Mouse (Mus musculus): Measurements from ENCODE around the gene Ank2. TPM values are rescaled to one million over a fixed set of nuclear protein-coding genes. Genes with fewer than 3 reads are reported as not detected.
A peak's percentile ranks its signal among the peaks of the same experiment; 100 is the strongest.

The Ank2 gene
- polyA plus RNA-seq, 1 experiment from 2014 or later, result 24.9 TPM

GRCm38 (mm10) chr3:126982814-126983213, 516.3 kb downstream of the Ank2 start:
- no peak for ATAC-seq
- Histone ChIP-seq H3K4me3 (replicated peaks) (no peak overlapping the region), H3K9me3 (no peaks in the 10 kb centered on the region), H3K4me1 (replicated peaks) (no peaks in the 10 kb centered on the region), H3K36me3 (no peaks in the 10 kb centered on the region), H3K9ac (no peak overlapping the region), H3K27ac (no peak overlapping the region), H3K4me2 (replicated peaks) (no peak overlapping the region), H3K27me3 (replicated peaks) (no peaks in the 10 kb centered on the region)
- WGBS, result 87% methylated on average over 5 of the region's 5 CpGs

- Histone ChIP-seq H3K36me3 (no peaks in the 10 kb centered on the region), H3K27me3 (replicated peaks) (no peaks in the 10 kb centered on the region), H3K9ac (no peak overlapping the region), H3K27ac (no peak overlapping the region), H3K4me2 (replicated peaks) (no peak overlapping the region), H3K4me1 (replicated peaks) (no peaks in the 10 kb centered on the region), H3K9me3 (no peaks in the 10 kb centered on the region), H3K4me3 (replicated peaks) (no peak overlapping the region)
- 97% methylated on average over 3 of the region's 3 CpGs for WGBS
- ATAC-seq, result no peak
These were observed 518.0 kb downstream of the Ank2 start for GRCm38 (mm10) chr3:126981163-126981562.

- H3K4me2 ChIP-seq (replicated peaks), result no peak overlapping the region
- no peak overlapping the region for H3K9ac ChIP-seq
- ATAC-seq, result no peak
- H3K27me3 ChIP-seq (replicated peaks), result no peaks in the 10 kb centered on the region
- no peak overlapping the region for H3K4me3 ChIP-seq (replicated peaks)
- 88% methylated on average over 3 of the region's 3 CpGs for WGBS
- H3K9me3 ChIP-seq, result no peaks in the 10 kb centered on the region
- no peaks in the 10 kb centered on the region for H3K4me1 ChIP-seq (replicated peaks)
- H3K36me3 ChIP-seq, result no peaks in the 10 kb centered on the region
- no peak overlapping the region for H3K27ac ChIP-seq
These were observed 519.5 kb downstream of the Ank2 start for GRCm38 (mm10) chr3:126979635-126980034.

DNA sequence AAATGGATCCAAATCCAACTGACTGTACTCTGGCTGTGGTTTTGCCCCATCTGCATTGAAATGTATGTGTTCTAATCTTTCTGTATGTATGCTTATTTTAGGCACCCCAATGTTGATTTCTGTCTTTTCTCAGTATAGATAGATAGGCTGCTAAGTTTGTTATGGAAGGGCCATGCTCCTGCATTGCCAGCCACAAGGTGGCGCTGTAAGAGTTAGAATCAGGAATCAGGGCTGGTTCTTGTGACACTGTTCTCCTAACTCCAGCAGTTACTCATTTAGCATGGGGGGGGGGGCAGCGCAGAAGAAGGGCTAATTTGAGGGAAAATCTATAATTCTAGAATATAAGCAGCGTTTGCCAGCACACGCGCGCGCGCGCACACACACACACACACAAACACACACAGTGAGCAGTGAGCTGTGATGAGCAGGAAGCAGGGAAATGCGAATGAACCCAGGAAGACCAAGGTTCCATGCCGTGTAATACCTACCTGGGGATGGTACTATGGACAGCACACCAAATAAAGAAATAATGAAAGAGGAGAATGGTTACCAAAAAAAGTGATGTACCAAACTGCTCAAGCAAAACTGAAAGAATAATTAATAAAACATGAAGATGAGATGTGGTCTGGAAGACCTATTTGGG, 520.3 kb downstream of the Ank2 start:
- Histone ChIP-seq H3K4me2 (replicated peaks) (no peak overlapping the region), H3K9ac (no peak overlapping the region), H3K27me3 (replicated peaks) (no peaks in the 10 kb centered on the region), H3K36me3 (no peaks in the 10 kb centered on the region), H3K4me1 (replicated peaks) (no peaks in the 10 kb centered on the region), H3K4me3 (replicated peaks) (no peak overlapping the region), H3K27ac (no peak overlapping the region), H3K9me3 (no peaks in the 10 kb centered on the region)
- WGBS, result 62% methylated on average over 11 of the region's 11 CpGs
- ATAC-seq, result peak; percentile 31; the same call in 1 of the 2 replicates

DNA sequence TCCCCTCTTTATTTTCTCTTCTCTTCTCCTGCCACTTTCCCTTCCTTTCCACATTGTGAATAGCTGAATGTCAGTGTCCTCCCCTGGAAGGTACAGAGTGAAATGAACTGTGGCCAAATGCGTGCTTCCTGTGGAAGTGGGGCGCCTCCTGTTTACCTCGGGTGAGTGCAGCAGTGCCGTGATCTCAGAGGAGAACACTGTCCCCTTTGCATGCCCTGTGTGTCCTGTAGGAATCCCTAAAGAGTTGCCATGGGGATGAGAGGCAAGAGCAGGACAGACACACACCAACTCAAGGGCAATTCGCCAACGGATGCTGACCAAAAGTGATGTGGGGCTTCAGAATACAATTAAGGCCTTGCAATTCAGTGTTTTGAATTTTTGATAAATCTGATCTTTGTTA, 521.8 kb downstream of the Ank2 start:
- WGBS, result 74% methylated on average over 6 of the region's 6 CpGs
- no peaks in the 10 kb centered on the region for H3K36me3 ChIP-seq
- ATAC-seq, result no peak

GRCm38 (mm10) chr3:126976793-126977192, 522.4 kb downstream of the Ank2 start:
- H3K4me3 ChIP-seq (replicated peaks), result no peak overlapping the region
- H3K9me3 ChIP-seq, result no peaks in the 10 kb centered on the region
- H3K9ac ChIP-seq, result no peak overlapping the region
- H3K27ac ChIP-seq, result no peak overlapping the region
- no peaks in the 10 kb centered on the region for H3K4me1 ChIP-seq (replicated peaks)
- H3K4me2 ChIP-seq (replicated peaks), result no peak overlapping the region
- H3K36me3 ChIP-seq, result no peaks in the 10 kb centered on the region
- H3K27me3 ChIP-seq (replicated peaks), result no peaks in the 10 kb centered on the region
- 92% methylated on average over 16 of the region's 16 CpGs for WGBS
- no peak for ATAC-seq

More for the DNA sequence above, 521.8 kb downstream of the Ank2 start:
- H3K4me2 ChIP-seq (replicated peaks), result no peak overlapping the region
- no peak overlapping the region for H3K4me3 ChIP-seq (replicated peaks)
- H3K9me3 ChIP-seq, result no peaks in the 10 kb centered on the region
- H3K4me1 ChIP-seq (replicated peaks), result no peaks in the 10 kb centered on the region
- no peak overlapping the region for H3K9ac ChIP-seq
- H3K27ac ChIP-seq, result no peak overlapping the region
- H3K27me3 ChIP-seq (replicated peaks), result no peaks in the 10 kb centered on the region

DNA sequence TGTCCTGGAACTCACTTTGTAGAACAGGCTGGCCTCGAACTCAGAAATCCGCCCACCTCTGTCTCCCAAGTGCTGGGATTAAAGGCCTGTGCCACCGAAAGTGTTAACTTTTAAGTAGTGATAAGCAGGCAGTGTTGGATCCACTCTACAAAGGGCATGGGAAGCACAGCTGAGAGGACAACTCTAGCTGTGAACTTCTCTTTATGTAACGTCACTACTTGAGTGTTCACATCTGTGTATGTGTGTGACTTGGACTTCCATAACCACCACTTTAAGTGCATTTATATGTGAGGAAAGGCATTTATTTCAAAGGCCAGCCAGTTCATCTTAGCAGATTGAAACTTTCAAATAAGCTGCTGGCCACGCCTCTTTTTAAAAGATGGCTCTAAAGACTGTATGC, 523.7 kb downstream of the Ank2 start:
- no peak for ATAC-seq
- Histone ChIP-seq H3K36me3 (no peaks in the 10 kb centered on the region), H3K27ac (no peak overlapping the region), H3K9me3 (no peaks in the 10 kb centered on the region), H3K4me2 (replicated peaks) (no peak overlapping the region), H3K27me3 (replicated peaks) (no peaks in the 10 kb centered on the region), H3K4me3 (replicated peaks) (no peak overlapping the region), H3K9ac (no peak overlapping the region), H3K4me1 (replicated peaks) (no peaks in the 10 kb centered on the region)
- 75% methylated on average over 5 of the region's 5 CpGs for WGBS

- Histone ChIP-seq H3K9me3 (no peaks in the 10 kb centered on the region), H3K27ac (no peak overlapping the region), H3K27me3 (replicated peaks) (no peaks in the 10 kb centered on the region), H3K4me3 (replicated peaks) (no peak overlapping the region), H3K4me2 (replicated peaks) (no peak overlapping the region), H3K36me3 (no peaks in the 10 kb centered on the region), H3K4me1 (replicated peaks) (no peaks in the 10 kb centered on the region), H3K9ac (no peak overlapping the region)
- ATAC-seq, result no peak
- 93% methylated on average over 2 of the region's 2 CpGs for WGBS
These were observed 525.6 kb downstream of the Ank2 start for GRCm38 (mm10) chr3:126973551-126973950.

GRCm38 (mm10) chr3:126971531-126971930, 527.6 kb downstream of the Ank2 start:
- no peak for ATAC-seq
- no peaks in the 10 kb centered on the region for H3K36me3 ChIP-seq
- H3K27ac ChIP-seq, result no peak overlapping the region
- no peak overlapping the region for H3K9ac ChIP-seq
- 93% methylated on average over 9 of the region's 9 CpGs for WGBS
- no peaks in the 10 kb centered on the region for H3K4me1 ChIP-seq (replicated peaks)
- H3K4me2 ChIP-seq (replicated peaks), result no peak overlapping the region
- no peaks in the 10 kb centered on the region for H3K27me3 ChIP-seq (replicated peaks)
- H3K9me3 ChIP-seq, result no peaks in the 10 kb centered on the region
- H3K4me3 ChIP-seq (replicated peaks), result no peak overlapping the region

DNA sequence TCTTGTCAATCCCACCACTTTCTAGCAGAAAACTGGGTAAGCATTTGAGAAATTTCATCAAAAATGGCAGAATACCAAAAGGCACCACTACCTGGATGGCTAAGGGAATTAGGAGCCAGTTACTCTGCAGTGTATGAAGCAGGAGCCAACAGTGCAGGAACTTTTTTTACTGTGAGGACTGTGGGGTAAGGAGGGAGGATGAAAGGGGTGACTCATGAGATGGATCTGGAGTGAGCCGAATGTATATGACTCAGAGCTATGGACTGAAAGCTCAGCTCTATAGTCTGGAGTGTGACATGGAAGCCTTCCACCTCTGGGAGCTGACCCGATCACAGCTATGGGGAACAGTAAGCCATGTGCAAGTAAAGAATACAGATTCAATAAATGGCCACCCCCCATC, 530.4 kb downstream of the Ank2 start:
- no peak for ATAC-seq
- WGBS, result 83% methylated on average over 2 of the region's 2 CpGs

DNA sequence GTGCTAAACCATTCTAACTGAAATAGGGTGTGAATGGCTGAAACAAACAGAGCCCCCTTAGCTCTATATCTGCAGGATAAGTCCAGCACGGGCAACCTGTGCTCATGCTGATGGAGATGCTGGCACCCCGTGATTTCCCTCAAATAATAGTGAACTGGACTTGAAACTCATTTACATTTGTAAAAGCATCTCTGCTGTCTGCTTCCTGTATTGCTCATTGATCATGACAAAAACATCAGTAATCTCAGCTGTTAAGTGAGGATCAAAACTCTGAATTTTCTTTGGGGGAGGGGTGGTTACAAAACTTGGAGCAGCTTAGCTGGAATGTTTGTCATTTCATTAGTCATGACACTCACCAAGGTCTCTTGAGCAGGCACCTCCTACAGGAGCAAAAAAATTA, 533.4 kb downstream of the Ank2 start:
- Histone ChIP-seq H3K4me1 (replicated peaks) (no peaks in the 10 kb centered on the region), H3K4me3 (replicated peaks) (no peak overlapping the region), H3K9ac (no peak overlapping the region), H3K9me3 (no peaks in the 10 kb centered on the region), H3K36me3 (no peaks in the 10 kb centered on the region), H3K27me3 (replicated peaks) (no peaks in the 10 kb centered on the region), H3K4me2 (replicated peaks) (no peak overlapping the region), H3K27ac (no peak overlapping the region)
- WGBS, result 85% methylated on average over 2 of the region's 2 CpGs
- no peak for ATAC-seq

More for the DNA sequence above, 530.4 kb downstream of the Ank2 start:
- no peaks in the 10 kb centered on the region for H3K9me3 ChIP-seq
- no peaks in the 10 kb centered on the region for H3K36me3 ChIP-seq
- no peak overlapping the region for H3K27ac ChIP-seq
- no peak overlapping the region for H3K4me3 ChIP-seq (replicated peaks)
- no peak overlapping the region for H3K4me2 ChIP-seq (replicated peaks)
- no peaks in the 10 kb centered on the region for H3K4me1 ChIP-seq (replicated peaks)
- no peak overlapping the region for H3K9ac ChIP-seq
- no peaks in the 10 kb centered on the region for H3K27me3 ChIP-seq (replicated peaks)

DNA sequence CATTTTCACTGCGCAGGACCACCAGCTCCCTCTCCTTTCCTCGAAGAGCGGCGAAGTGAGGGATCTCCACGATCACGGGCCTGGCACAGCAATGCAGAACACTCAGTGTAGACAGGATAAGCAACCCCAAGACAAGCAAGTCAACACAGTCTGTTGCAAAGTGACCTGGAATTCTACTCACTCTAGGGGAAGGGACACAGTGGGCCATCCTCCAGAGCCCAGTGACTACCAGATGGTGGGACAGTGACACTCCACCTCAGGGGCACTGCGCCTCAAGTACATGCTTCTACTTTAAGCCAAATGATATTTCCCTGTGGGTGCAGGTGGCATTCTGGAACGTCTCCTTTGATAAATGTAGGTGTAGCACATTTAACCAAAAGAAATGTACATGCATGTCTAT, 536.8 kb downstream of the Ank2 start:
- Histone ChIP-seq H3K27ac (no peak overlapping the region), H3K9me3 (no peaks in the 10 kb centered on the region), H3K4me3 (replicated peaks) (no peak overlapping the region), H3K36me3 (no peaks in the 10 kb centered on the region), H3K9ac (no peak overlapping the region), H3K4me2 (replicated peaks) (no peak overlapping the region), H3K4me1 (replicated peaks) (no peaks in the 10 kb centered on the region), H3K27me3 (replicated peaks) (no peaks in the 10 kb centered on the region)
- WGBS, result 94% methylated on average over 8 of the region's 8 CpGs
- no peak for ATAC-seq

DNA sequence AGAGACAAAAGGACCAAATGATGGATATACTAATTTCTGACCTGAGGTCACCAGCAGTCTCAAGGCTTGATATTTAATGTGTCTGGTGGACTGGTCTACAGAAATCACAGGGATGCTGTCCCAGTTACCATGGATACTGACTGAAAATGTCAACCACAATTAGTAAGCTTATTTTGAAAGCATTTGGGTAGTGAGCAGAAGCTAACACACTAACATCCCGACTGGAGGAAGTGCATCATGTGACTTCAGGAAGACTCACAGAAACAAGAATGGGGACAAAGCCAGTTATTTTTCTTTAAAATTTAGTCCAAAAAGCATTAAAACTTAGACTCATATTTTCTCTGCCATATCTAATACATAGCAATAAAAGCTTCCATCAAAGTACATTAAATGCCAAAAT, 546.5 kb downstream of the Ank2 start:
- H3K4me1 ChIP-seq (replicated peaks), result no peaks in the 10 kb centered on the region
- no peaks in the 10 kb centered on the region for H3K36me3 ChIP-seq
- 61% methylated on average over 1 of the region's 1 CpGs for WGBS
- H3K27ac ChIP-seq, result no peak overlapping the region
- no peak overlapping the region for H3K4me3 ChIP-seq (replicated peaks)
- H3K27me3 ChIP-seq (replicated peaks), result no peaks in the 10 kb centered on the region
- ATAC-seq, result no peak
- H3K9me3 ChIP-seq, result no peaks in the 10 kb centered on the region
- H3K4me2 ChIP-seq (replicated peaks), result no peak overlapping the region
- no peak overlapping the region for H3K9ac ChIP-seq

Measured in intestine, embryonic 15.5 days (tissue).